Mouse (Mus musculus) ES-E14 (cell line): ENCODE measurements around the gene Bmp2k. TPM values are rescaled to one million over a fixed set of nuclear protein-coding genes. Genes with fewer than 3 reads are reported as not detected.

ENCODE experiments used
- DNase-seq: peaks from one replicate; pipeline ENCODE4 v3.0.0-alpha.2; 2013; ENCODE audit warnings: low read depth, low spot score
- H3K27ac ChIP-seq: 2 replicates; pipeline ENCODE4 v1.5.1; 2012; ENCODE audit warnings: low read depth, mild to moderate bottlenecking, low read length, moderate library complexity, mixed read lengths; ENCODE audit not compliant: poor library complexity, insufficient read depth, severe bottlenecking
- H3K36me3 ChIP-seq: 2 replicates; pipeline ENCODE4 v1.6.1; 2012; ENCODE audit warnings: mild to moderate bottlenecking, low read length, moderate library complexity, mixed read lengths; ENCODE audit not compliant: control insufficient read depth, poor library complexity, insufficient read depth, severe bottlenecking
- H3K4me1 ChIP-seq, 2 experiments: fragments of 150-350 bp in 1 of 2; sonication (generic) in 1 of 2; 2 replicates each; pipeline ENCODE4 v1.6.1; 2012; ENCODE audit warnings: low read length in 2 of 2, mild to moderate bottlenecking in 1 of 2, mixed read lengths in 1 of 2; ENCODE audit not compliant: control insufficient read depth in 2 of 2, insufficient read depth in 2 of 2, poor library complexity in 1 of 2
- H3K4me3 ChIP-seq, 2 experiments: fragments of 150-350 bp in 1 of 2; sonication (generic) in 1 of 2; 2 replicates each; pipeline ENCODE4 v1.5.1; 2012; ENCODE audit warnings: low read length in 2 of 2, low read depth in 1 of 2, mild to moderate bottlenecking in 1 of 2, mixed read lengths in 1 of 2; ENCODE audit not compliant: insufficient read depth in 1 of 2, poor library complexity in 1 of 2, severe bottlenecking in 1 of 2
- H3K9ac ChIP-seq: 2 replicates; pipeline ENCODE4 v1.6.1; 2012; ENCODE audit warnings: low read depth, mild to moderate bottlenecking, low read length, mixed read lengths; ENCODE audit not compliant: poor library complexity, insufficient read depth, severe bottlenecking
- H3K9me3 ChIP-seq: fragments of 150-350 bp; sonication (generic); 2 replicates; pipeline ENCODE4 v1.6.1; 2012; ENCODE audit warnings: low read depth, mild to moderate bottlenecking, low read length; ENCODE audit not compliant: control insufficient read depth, insufficient read depth
- CHD2 ChIP-seq: IDR thresholded peaks from 2 replicates; pipeline ENCODE4 v1.6.1; 2014; ENCODE audit warnings: mild to moderate bottlenecking, low read depth, low read length, inconsistent platforms
- HCFC1 ChIP-seq: IDR thresholded peaks from 2 replicates; pipeline ENCODE4 v1.6.1; 2012; ENCODE audit warnings: low read length, inconsistent platforms, borderline replicate concordance; ENCODE audit not compliant: insufficient read depth
- MAFK ChIP-seq: IDR thresholded peaks from 2 replicates; pipeline ENCODE4 v1.6.1; 2014; ENCODE audit warnings: mild to moderate bottlenecking, low read depth, low read length, inconsistent platforms; ENCODE audit not compliant: insufficient read depth
- ZC3H11A ChIP-seq: IDR thresholded peaks from 2 replicates; pipeline ENCODE4 v1.6.1; 2012; ENCODE audit warnings: low read depth, mild to moderate bottlenecking, inconsistent platforms, low read length, borderline replicate concordance
- ZNF384 ChIP-seq: IDR thresholded peaks from 2 replicates; pipeline ENCODE4 v1.6.1; 2012; ENCODE audit warnings: low read depth, low read length, inconsistent platforms
- in situ Hi-C, 2 experiments: fragments of 600-800 bp; cut with MboI; formaldehyde crosslinking; loops; one replicate each; pipeline ENCODE4 v1.15.1; 2025; ENCODE audit warnings: low sequenced_read_pairs in 2 of 2, inconsistent platforms in 1 of 2; ENCODE audit not compliant: unreplicated experiment in 2 of 2
- total RNA-seq: library from RNA; depleted of rRNA; stranded (reverse); fragments of 300-350 nt; gene quantifications from 2 replicates; pipeline ENCODE4 v1.2.3, GENCODE M21; 2012

Gene Bmp2k
- total RNA-seq, 1 experiment = 7.1 TPM

GRCm38 (mm10) chr5:96969705-96970471 is 27.6 kb upstream of the Bmp2k start:
- Histone ChIP-seq H3K36me3 (no peaks in the 10 kb centered on the region), H3K9ac (no peak overlapping the region), H3K4me3 (no peak overlapping the region), H3K4me1 (peaks cover 6 to 15% of the 10 kb centered on the region in 2 experiments), H3K9me3 (no peaks in the 10 kb centered on the region), H3K27ac (no peak overlapping the region)
- no peak for DNase-seq
- TF ChIP-seq CHD2 = no peak
- no peak for TF ChIP-seq ZC3H11A
- no peak for TF ChIP-seq MAFK
- TF ChIP-seq ZNF384 = no peak
- no peak for TF ChIP-seq HCFC1
- in situ Hi-C loops = no loop called here

DNA sequence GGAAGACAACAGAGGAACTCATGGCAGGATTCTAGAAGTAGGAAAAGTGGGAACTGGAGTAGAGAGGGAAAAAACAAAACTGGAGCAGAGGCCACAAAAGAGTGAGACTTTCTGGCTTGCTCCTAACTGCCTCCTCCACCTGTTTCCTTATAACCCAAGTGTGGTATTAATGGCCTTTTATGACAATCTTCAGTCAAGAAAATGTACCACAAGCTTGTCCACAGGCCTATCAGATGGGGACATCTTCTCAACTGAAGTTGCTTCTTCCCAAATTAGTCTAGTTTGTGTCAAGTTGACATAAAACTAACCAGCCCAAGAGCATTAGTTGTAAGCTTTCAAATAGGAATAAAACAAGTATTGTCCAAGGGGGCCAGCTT is 27.0 kb upstream of the Bmp2k start:
- Histone ChIP-seq H3K9me3 (no peaks in the 10 kb centered on the region), H3K4me3 (no peak overlapping the region), H3K36me3 (no peaks in the 10 kb centered on the region), H3K27ac (no peak overlapping the region), H3K4me1 (peaks cover 6 to 15% of the 10 kb centered on the region in 2 experiments), H3K9ac (no peak overlapping the region)
- in situ Hi-C loops = no loop called here
- DNase-seq = no peak
- no peak for TF ChIP-seq ZNF384
- TF ChIP-seq ZC3H11A = no peak
- no peak for TF ChIP-seq HCFC1
- TF ChIP-seq MAFK = no peak
- no peak for TF ChIP-seq CHD2

DNA sequence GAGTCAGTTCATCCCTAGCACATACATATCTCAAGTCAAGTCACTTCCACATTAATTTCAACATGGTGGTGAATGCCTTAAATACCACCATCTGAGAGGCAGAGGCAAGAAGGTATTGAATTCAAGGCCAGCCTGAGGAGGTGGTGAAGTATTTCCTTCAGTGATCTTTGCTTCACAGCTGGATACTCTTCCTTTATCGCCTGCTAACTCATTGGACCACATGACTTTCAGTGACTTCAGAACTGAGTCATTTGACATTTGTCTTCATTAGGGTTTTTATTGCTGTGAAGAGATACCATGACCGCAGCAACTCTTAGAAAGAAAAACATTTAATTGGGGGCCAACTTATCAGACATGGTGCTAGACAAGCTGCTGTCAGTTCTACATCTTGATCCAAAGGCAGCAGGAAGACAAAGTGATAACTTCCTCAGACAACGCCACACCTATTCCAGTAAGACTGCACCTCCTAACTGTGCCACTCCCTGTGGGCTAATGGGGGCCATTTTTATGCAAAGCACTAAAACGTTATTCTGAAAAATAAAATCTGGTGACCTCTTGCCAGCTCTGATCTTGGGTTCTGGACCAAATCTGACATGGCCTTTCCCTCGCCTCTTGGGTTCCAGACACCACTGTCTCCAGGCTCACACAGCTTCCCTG is 24.9 kb upstream of the Bmp2k start:
- H3K9me3 ChIP-seq = no peaks in the 10 kb centered on the region
- in situ Hi-C loops = no loop called here
- H3K9ac ChIP-seq = no peak overlapping the region
- no peak overlapping the region for H3K27ac ChIP-seq
- TF ChIP-seq CHD2 = peak; percentile 51; the same call in 1 of the 2 replicates
- TF ChIP-seq HCFC1 = no peak
- H3K4me3 ChIP-seq = no peak overlapping the region
- H3K36me3 ChIP-seq = no peaks in the 10 kb centered on the region
- no peak for DNase-seq
- H3K4me1 ChIP-seq = peaks cover 6 to 15% of the 10 kb centered on the region in 2 experiments

GRCm38 (mm10) chr5:96973714-96974113 is 23.8 kb upstream of the Bmp2k start:
- peaks cover 4 to 13% of the 10 kb centered on the region in 2 experiments for H3K4me1 ChIP-seq
- in situ Hi-C loops = no loop called here
- no peak overlapping the region for H3K9ac ChIP-seq
- no peak for DNase-seq
- H3K27ac ChIP-seq = no peak overlapping the region
- no peaks in the 10 kb centered on the region for H3K9me3 ChIP-seq
- H3K4me3 ChIP-seq = no peak overlapping the region
- TF ChIP-seq CHD2 (no peak), MAFK (no peak), ZNF384 (no peak), HCFC1 (no peak), ZC3H11A (no peak)
- no peaks in the 10 kb centered on the region for H3K36me3 ChIP-seq

GRCm38 (mm10) chr5:96974661-96975060 is 22.8 kb upstream of the Bmp2k start:
- no peaks in the 10 kb centered on the region for H3K9me3 ChIP-seq
- TF ChIP-seq ZNF384 (no peak), HCFC1 (no peak), ZC3H11A (no peak), CHD2 (no peak)
- H3K36me3 ChIP-seq = no peaks in the 10 kb centered on the region
- in situ Hi-C loops = no loop called here
- no peak overlapping the region for H3K9ac ChIP-seq
- no peak overlapping the region for H3K27ac ChIP-seq
- H3K4me3 ChIP-seq = no peak overlapping the region
- peaks cover 3 to 10% of the 10 kb centered on the region in 2 experiments for H3K4me1 ChIP-seq
- no peak for DNase-seq
